Comparison of ENCODE assay signal across 8 mouse cellular contexts in the genomic region with DNA sequence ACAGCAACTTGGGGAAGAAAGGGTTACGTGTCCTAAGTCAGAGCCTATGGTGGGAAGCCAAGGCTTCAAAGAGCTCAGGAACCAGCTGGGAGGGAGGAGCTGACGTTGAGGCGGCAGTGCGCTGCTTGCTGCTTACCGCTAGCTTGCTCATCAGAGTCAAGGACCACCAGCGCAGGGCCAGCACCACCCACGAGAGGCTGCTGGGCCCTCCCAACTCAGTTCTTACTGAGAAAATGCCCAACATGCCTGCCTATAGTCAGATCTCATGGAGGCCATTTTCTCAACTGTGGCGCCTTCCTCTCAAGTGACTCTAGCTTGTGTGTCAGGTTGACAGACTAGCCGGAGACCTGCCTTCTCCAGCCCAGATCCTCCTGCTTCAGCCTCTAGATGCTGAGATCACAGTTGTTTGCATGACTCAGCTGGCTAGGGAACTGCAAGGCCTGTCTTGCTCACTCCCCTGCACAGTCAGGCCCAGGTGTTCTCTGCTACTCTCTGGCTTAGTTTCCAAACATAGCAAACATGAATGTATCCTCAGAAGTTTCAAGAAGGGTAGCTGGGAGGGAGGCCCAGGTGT. TPM values are rescaled to one million over a fixed set of nuclear protein-coding genes. Genes with fewer than 3 reads are reported as not detected.
DNase-seq lines count a peak whose midpoint lies in the region; ATAC-seq and TF ChIP-seq lines count a peak whose summit lies in the region.

No protein-coding gene starts in this region.

- 0 out of 2 replicates have a peak overlapping the region, but pooled peaks have one; percentile 11 for H3K4me2 ChIP-seq in forebrain, embryonic 11.5 days (ENCODE audit: low read depth, low read length, severe bottlenecking)
- H3K4me2 ChIP-seq in midbrain, postnatal 0 days (ENCODE audit: low read depth, low read length, poor library complexity, severe bottlenecking) = no peak overlapping the region

- DNase-seq in adrenal gland, postnatal 36 days = peak; percentile 67 to 70
- DNase-seq in adrenal gland, postnatal 25 days = no peak
- peak; percentile 70 for DNase-seq in forebrain, embryonic 11.5 days (ENCODE audit: low spot score)
- DNase-seq in kidney, postnatal 10 days = peak; percentile 58
- DNase-seq in midbrain, postnatal 0 days (ENCODE audit: low spot score) = peak; percentile 79
- no peak for DNase-seq in adipocyte (ENCODE audit: low spot score)
- DNase-seq in left cerebral cortex, adult 18-20 months (ENCODE audit: low spot score in 2 of 2) = no peak

- no peak for TF ChIP-seq POLR2A in ES-Bruce4 (IDR thresholded peaks at IDR 0.05; ENCODE audit: insufficient read depth, low read length)

- H3K4me1 ChIP-seq in ES-Bruce4 (ENCODE audit: control insufficient read depth, insufficient read depth, low read length) = peaks cover 5% of the 10 kb centered on the region
- H3K4me1 ChIP-seq in forebrain, embryonic 11.5 days (replicated peaks; ENCODE audit: control insufficient read depth, insufficient read depth, low read length) = peaks cover 5% of the 10 kb centered on the region; the same call in 1 of the 2 replicates
- H3K4me1 ChIP-seq in midbrain, postnatal 0 days (ENCODE audit: insufficient read depth, low read length) = no peaks in the 10 kb centered on the region

- no peaks in the 10 kb centered on the region for H3K9me3 ChIP-seq in ES-Bruce4 (replicated peaks; ENCODE audit: control insufficient read depth, insufficient read depth, low read length, poor library complexity, severe bottlenecking)
- no peaks in the 10 kb centered on the region for H3K9me3 ChIP-seq in forebrain, embryonic 11.5 days (ENCODE audit: control insufficient read depth, low read length)
- H3K9me3 ChIP-seq in midbrain, postnatal 0 days (ENCODE audit: low read length) = no peaks in the 10 kb centered on the region

- no peak for TF ChIP-seq CTCF in ES-Bruce4 (IDR thresholded peaks at IDR 0.05; ENCODE audit: low read depth, low read length)
- TF ChIP-seq CTCF in midbrain, postnatal 0 days (IDR thresholded peaks at IDR 0.05) = no peak

- H3K27me3 ChIP-seq in ES-Bruce4 (ENCODE audit: control insufficient read depth, insufficient read depth, low read length, poor library complexity, severe bottlenecking) = no peaks in the 10 kb centered on the region
- H3K27me3 ChIP-seq in forebrain, embryonic 11.5 days (ENCODE audit: control insufficient read depth, insufficient read depth, low read length) = no peaks in the 10 kb centered on the region
- H3K27me3 ChIP-seq in midbrain, postnatal 0 days (ENCODE audit: insufficient read depth, low read length) = no peaks in the 10 kb centered on the region

- no peak for ATAC-seq in forebrain, embryonic 11.5 days (replicated peaks; ENCODE audit: low FRiP score)
- ATAC-seq in midbrain, postnatal 0 days (ENCODE audit: low FRiP score) = no peak

- no peak overlapping the region for H3K27ac ChIP-seq in ES-Bruce4 (ENCODE audit: insufficient read depth, low read length)
- no peak overlapping the region for H3K27ac ChIP-seq in forebrain, embryonic 11.5 days (ENCODE audit: low read depth, low read length)
- no peak overlapping the region for H3K27ac ChIP-seq in midbrain, postnatal 0 days (ENCODE audit: low read depth, low read length)

- H3K4me3 ChIP-seq in ES-Bruce4 (ENCODE audit: low read depth, low read length) = 0 out of 2 replicates have a peak overlapping the region, but pooled peaks have one; percentile 2
- H3K4me3 ChIP-seq in forebrain, embryonic 11.5 days (ENCODE audit: low read depth, low read length) = no peak overlapping the region
- H3K4me3 ChIP-seq in midbrain, postnatal 0 days (ENCODE audit: low read depth, low read length) = no peak overlapping the region

- no peaks in the 10 kb centered on the region for H3K36me3 ChIP-seq in ES-Bruce4 (ENCODE audit: control insufficient read depth, insufficient read depth, low read length, poor library complexity, severe bottlenecking)
- no peaks in the 10 kb centered on the region for H3K36me3 ChIP-seq in forebrain, embryonic 11.5 days (ENCODE audit: control insufficient read depth, insufficient read depth, low read length)
- peaks cover 9% of the 10 kb centered on the region; the same call in 1 of the 2 replicates for H3K36me3 ChIP-seq in midbrain, postnatal 0 days (ENCODE audit: insufficient read depth, low read length)

- 19% methylated on average over 9 of the region's 9 CpGs for WGBS in forebrain, embryonic 11.5 days
- WGBS in midbrain, postnatal 0 days = 22% methylated on average over 9 of the region's 9 CpGs

- TF ChIP-seq EP300 in ES-Bruce4 (IDR thresholded peaks at IDR 0.05; ENCODE audit: insufficient read depth, low read depth, low read length) = no peak

- H3K9ac ChIP-seq in ES-Bruce4 (ENCODE audit: low read depth, poor library complexity, severe bottlenecking) = no peak overlapping the region
- no peak overlapping the region; the same call in 1 of the 2 replicates for H3K9ac ChIP-seq in forebrain, embryonic 11.5 days (ENCODE audit: low read length)
- H3K9ac ChIP-seq in midbrain, postnatal 0 days (replicated peaks; ENCODE audit: low read length, poor library complexity, severe bottlenecking) = no peak overlapping the region

RNA-seq across cellular contexts. Expression of a gene that starts 51.7 kb away (rescaled TPM):
- 10 to 100 TPM; 35.5 to 52.6 TPM for total RNA-seq in adrenal gland, postnatal 36 days (2021)
- 40.4 and 63.3 TPM in 2 replicates for total RNA-seq in adrenal gland, postnatal 25 days (2021)
- 26.3 and 33.1 TPM in 2 replicates for polyA plus RNA-seq in ES-Bruce4 (2011; ENCODE audit: insufficient read depth, insufficient read length, low read depth, missing spikeins)
- polyA plus RNA-seq in forebrain, embryonic 11.5 days (2014; fragmentation: Nextera tagmentation; extraction: Ambion mirVana) = 20.4 and 24.5 TPM in 2 replicates
- 11.2 and 19.1 TPM in 2 replicates for total RNA-seq in midbrain, postnatal 0 days (2014; rRNA removed)
- polyA plus RNA-seq in midbrain, postnatal 0 days (2015; fragmentation: Nextera tagmentation; extraction: Ambion mirVana) = 11.2 and 11.7 TPM in 2 replicates
- 10 to 100 TPM; 13.5 to 13.6 TPM for total RNA-seq in left cerebral cortex, adult 18-20 months (2021)

RNA-seq across cellular contexts. Expression of a gene that starts 52.1 kb away (rescaled TPM):
- total RNA-seq in adrenal gland, postnatal 36 days (2021) = 100 to 1,000 TPM; 103 to 107 TPM
- 104 and 120 TPM in 2 replicates for total RNA-seq in adrenal gland, postnatal 25 days (2021)
- 37.1 and 42.8 TPM in 2 replicates for polyA plus RNA-seq in ES-Bruce4 (2011; ENCODE audit: insufficient read depth, insufficient read length, low read depth, missing spikeins)
- polyA plus RNA-seq in forebrain, embryonic 11.5 days (2014; fragmentation: Nextera tagmentation; extraction: Ambion mirVana) = 65.2 and 66.3 TPM in 2 replicates
- total RNA-seq in midbrain, postnatal 0 days (2014; rRNA removed) = 95.2 and 108 TPM in 2 replicates
- polyA plus RNA-seq in midbrain, postnatal 0 days (2015; fragmentation: Nextera tagmentation; extraction: Ambion mirVana) = 84.2 and 85.8 TPM in 2 replicates
- 10 to 100 TPM; 90.8 to 93.4 TPM for total RNA-seq in left cerebral cortex, adult 18-20 months (2021)

RNA-seq across cellular contexts. Expression of a gene that starts 54.3 kb away (rescaled TPM):
- total RNA-seq in adrenal gland, postnatal 36 days (2021) = 10 to 100 TPM in 1 of 2 experiments, 1 to 10 TPM in 1; 9.4 to 33.2 TPM
- total RNA-seq in adrenal gland, postnatal 25 days (2021) = 39.1 and 39.7 TPM in 2 replicates
- polyA plus RNA-seq in ES-Bruce4 (2011; ENCODE audit: insufficient read depth, insufficient read length, low read depth, missing spikeins) = 0.46 and 0.48 TPM in 2 replicates
- polyA plus RNA-seq in forebrain, embryonic 11.5 days (2014; fragmentation: Nextera tagmentation; extraction: Ambion mirVana) = 0.90 and 1.1 TPM in 2 replicates
- 3.7 and 4.8 TPM in 2 replicates for total RNA-seq in midbrain, postnatal 0 days (2014; rRNA removed)
- 2.1 and 2.7 TPM in 2 replicates for polyA plus RNA-seq in midbrain, postnatal 0 days (2015; fragmentation: Nextera tagmentation; extraction: Ambion mirVana)
- total RNA-seq in left cerebral cortex, adult 18-20 months (2021) = 1 to 10 TPM; 2.3 to 3.2 TPM

Comparison
In these comparisons a context has a peak if more than half of its experiments do, and no peak if none do; other contexts are left out.
1. DNase-seq: peak in adrenal gland, postnatal 36 days (2 of 2), forebrain, embryonic 11.5 days (single experiment), kidney, postnatal 10 days (single experiment) and midbrain, postnatal 0 days (single experiment); none in adrenal gland, postnatal 25 days (single experiment), adipocyte (single experiment) and left cerebral cortex, adult 18-20 months (0 of 2).